Mouse (Mus musculus): ENCODE measurements around the gene Snx5. TPM values are rescaled to one million over a fixed set of nuclear protein-coding genes. Genes with fewer than 3 reads are reported as not detected.

Gene Snx5
- polyA plus RNA-seq, 1 experiment: 12.9 TPM

DNA sequence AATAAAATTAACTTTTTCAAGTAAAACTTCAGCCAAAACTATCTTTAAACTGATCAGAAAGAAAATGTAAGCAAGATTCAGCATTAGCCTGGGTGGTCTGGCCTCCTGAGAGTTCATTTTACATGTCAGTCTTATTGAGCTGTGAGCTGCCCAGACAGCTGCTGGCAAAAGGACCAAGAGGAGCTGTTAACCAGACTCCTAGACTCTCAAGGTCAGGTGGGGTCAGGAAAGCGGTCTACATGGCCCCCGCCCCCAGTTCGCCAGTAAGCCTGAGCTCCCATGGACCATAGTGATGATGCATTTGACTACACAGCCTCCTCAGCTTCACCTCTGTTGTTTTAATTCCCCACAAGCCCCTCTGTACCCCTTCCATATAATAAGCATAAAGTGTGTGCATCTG is 34.9 kb downstream of the Snx5 start:
- H3K4me3 ChIP-seq (ENCODE audit: control insufficient read depth, low read depth, low read length): no peak overlapping the region
- no peaks in the 10 kb centered on the region for H3K4me1 ChIP-seq (ENCODE audit: control insufficient read depth, insufficient read depth, low read length)
- H3K27ac ChIP-seq (ENCODE audit: control insufficient read depth, insufficient read depth, low read depth, low read length): no peak overlapping the region
- no peak for TF ChIP-seq CTCF (IDR thresholded peaks at IDR 0.05; ENCODE audit: control insufficient read depth, insufficient read depth, insufficient replicate concordance, low read depth, low read length)
- no peak for TF ChIP-seq POLR2A (IDR thresholded peaks at IDR 0.05; ENCODE audit: control insufficient read depth, low read depth, low read length)
- no peaks in the 10 kb centered on the region for H3K36me3 ChIP-seq (ENCODE audit: control insufficient read depth, insufficient read depth, low read length)
- no peaks in the 10 kb centered on the region for H3K27me3 ChIP-seq (ENCODE audit: control insufficient read depth, insufficient read depth, low read length)

DNA sequence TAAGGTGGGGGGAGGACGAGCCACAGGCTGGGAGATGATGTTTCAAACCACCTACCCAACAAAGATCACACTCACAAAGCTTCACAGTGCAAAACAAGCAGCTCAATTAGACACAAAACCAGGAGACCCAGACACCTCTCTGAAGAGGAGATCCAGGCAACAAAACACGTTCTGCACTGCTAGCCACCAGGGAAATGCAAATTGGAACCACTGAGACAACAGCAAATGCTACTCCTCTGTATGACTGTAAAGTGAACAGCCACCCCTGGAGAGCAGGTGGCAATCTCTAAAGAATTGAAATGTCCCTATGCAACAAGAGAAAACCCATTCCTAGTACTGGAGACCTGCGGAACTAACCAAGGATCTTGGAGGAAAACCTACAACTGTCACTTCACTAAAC is 37.2 kb downstream of the Snx5 start:
- H3K4me3 ChIP-seq (ENCODE audit: control insufficient read depth, low read depth, low read length): no peak overlapping the region
- no peak overlapping the region for H3K27ac ChIP-seq (ENCODE audit: control insufficient read depth, insufficient read depth, low read depth, low read length)
- TF ChIP-seq POLR2A (IDR thresholded peaks at IDR 0.05; ENCODE audit: control insufficient read depth, low read depth, low read length) (no peak), CTCF (IDR thresholded peaks at IDR 0.05; ENCODE audit: control insufficient read depth, insufficient read depth, insufficient replicate concordance, low read depth, low read length) (no peak)
- H3K36me3 ChIP-seq (ENCODE audit: control insufficient read depth, insufficient read depth, low read length): no peaks in the 10 kb centered on the region
- H3K4me1 ChIP-seq (ENCODE audit: control insufficient read depth, insufficient read depth, low read length): no peaks in the 10 kb centered on the region; the same call in 1 of the 2 replicates
- no peaks in the 10 kb centered on the region for H3K27me3 ChIP-seq (ENCODE audit: control insufficient read depth, insufficient read depth, low read length)

DNA sequence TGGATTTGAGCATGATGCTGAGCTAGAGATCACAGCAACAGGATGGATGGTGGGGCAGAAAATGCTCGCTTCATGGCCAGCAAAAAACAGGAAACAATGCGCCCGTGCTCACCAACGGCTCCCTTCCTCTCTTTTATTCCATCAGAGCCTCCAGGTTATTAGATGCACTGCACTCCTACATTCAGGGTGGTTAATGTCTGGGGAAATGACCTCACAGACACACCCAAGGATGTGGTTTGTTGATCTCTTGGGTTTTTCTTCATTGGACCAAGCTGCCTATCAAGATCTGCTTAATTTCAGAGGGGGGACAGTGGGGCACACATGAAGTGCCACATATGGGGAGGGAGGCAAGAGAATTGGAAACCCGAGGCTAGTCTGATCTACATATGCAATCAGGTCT is 39.6 kb downstream of the Snx5 start:
- TF ChIP-seq CTCF (IDR thresholded peaks at IDR 0.05; ENCODE audit: control insufficient read depth, insufficient read depth, insufficient replicate concordance, low read depth, low read length): no peak
- no peak for TF ChIP-seq POLR2A (IDR thresholded peaks at IDR 0.05; ENCODE audit: control insufficient read depth, low read depth, low read length)
- H3K27me3 ChIP-seq (ENCODE audit: control insufficient read depth, insufficient read depth, low read length): no peaks in the 10 kb centered on the region

DNA sequence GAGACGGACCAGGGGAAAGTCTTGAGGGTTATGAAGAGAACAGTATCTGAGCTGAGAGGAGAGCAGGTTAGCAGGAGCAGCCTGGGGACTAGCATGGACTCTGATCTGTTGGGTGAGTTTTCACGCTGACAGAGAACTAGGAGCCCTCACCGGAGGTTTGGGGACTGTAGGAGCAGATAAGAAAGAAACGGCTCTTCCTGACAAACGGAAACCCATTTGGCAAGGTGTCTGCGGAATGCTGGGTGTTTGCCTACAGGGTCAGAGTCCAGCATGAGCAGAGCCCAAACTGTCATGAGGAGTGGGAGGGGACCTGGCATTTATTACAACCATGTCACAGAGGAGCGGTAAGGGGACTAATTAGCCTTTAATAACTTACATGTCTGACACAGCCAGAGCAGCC is 40.2 kb downstream of the Snx5 start:
- Histone ChIP-seq H3K4me1 (ENCODE audit: control insufficient read depth, insufficient read depth, low read length) (no peaks in the 10 kb centered on the region; the same call in 1 of the 2 replicates), H3K27me3 (ENCODE audit: control insufficient read depth, insufficient read depth, low read length) (no peaks in the 10 kb centered on the region), H3K4me3 (ENCODE audit: control insufficient read depth, low read depth, low read length) (no peak overlapping the region), H3K27ac (ENCODE audit: control insufficient read depth, insufficient read depth, low read depth, low read length) (no peak overlapping the region), H3K36me3 (ENCODE audit: control insufficient read depth, insufficient read depth, low read length) (no peaks in the 10 kb centered on the region)
- TF ChIP-seq CTCF (IDR thresholded peaks at IDR 0.05; ENCODE audit: control insufficient read depth, insufficient read depth, insufficient replicate concordance, low read depth, low read length) (no peak), POLR2A (IDR thresholded peaks at IDR 0.05; ENCODE audit: control insufficient read depth, low read depth, low read length) (no peak)

More for the DNA sequence above, 39.6 kb downstream of the Snx5 start:
- H3K4me1 ChIP-seq (ENCODE audit: control insufficient read depth, insufficient read depth, low read length): no peaks in the 10 kb centered on the region; the same call in 1 of the 2 replicates
- H3K36me3 ChIP-seq (ENCODE audit: control insufficient read depth, insufficient read depth, low read length): no peaks in the 10 kb centered on the region
- H3K4me3 ChIP-seq (ENCODE audit: control insufficient read depth, low read depth, low read length): no peak overlapping the region
- H3K27ac ChIP-seq (ENCODE audit: control insufficient read depth, insufficient read depth, low read depth, low read length): no peak overlapping the region

DNA sequence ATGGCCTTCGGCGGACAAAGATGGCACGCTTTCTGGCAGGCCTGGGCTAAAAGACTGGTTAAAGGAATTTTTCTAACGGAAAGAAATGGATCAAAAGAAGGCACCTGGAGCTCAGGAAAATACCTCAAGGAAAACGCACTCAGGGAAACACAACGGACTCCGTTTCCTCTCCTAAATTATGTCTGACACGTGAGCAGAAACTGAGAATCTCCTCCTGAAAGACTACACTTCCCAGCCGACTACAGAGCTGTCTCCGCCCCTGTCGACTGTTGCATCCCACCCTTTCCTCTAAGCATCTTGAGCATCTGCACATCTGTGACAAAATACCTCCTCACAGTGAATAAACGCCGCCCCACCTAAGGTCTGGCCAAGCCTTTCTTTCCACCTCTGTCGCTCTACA is 41.1 kb downstream of the Snx5 start:
- no peaks in the 10 kb centered on the region for H3K36me3 ChIP-seq (ENCODE audit: control insufficient read depth, insufficient read depth, low read length)
- H3K4me3 ChIP-seq (ENCODE audit: control insufficient read depth, low read depth, low read length): no peak overlapping the region
- no peak for TF ChIP-seq CTCF (IDR thresholded peaks at IDR 0.05; ENCODE audit: control insufficient read depth, insufficient read depth, insufficient replicate concordance, low read depth, low read length)
- no peak for TF ChIP-seq POLR2A (IDR thresholded peaks at IDR 0.05; ENCODE audit: control insufficient read depth, low read depth, low read length)
- no peak overlapping the region for H3K27ac ChIP-seq (ENCODE audit: control insufficient read depth, insufficient read depth, low read depth, low read length)
- H3K4me1 ChIP-seq (ENCODE audit: control insufficient read depth, insufficient read depth, low read length): no peaks in the 10 kb centered on the region; the same call in 1 of the 2 replicates
- no peaks in the 10 kb centered on the region for H3K27me3 ChIP-seq (ENCODE audit: control insufficient read depth, insufficient read depth, low read length)

DNA sequence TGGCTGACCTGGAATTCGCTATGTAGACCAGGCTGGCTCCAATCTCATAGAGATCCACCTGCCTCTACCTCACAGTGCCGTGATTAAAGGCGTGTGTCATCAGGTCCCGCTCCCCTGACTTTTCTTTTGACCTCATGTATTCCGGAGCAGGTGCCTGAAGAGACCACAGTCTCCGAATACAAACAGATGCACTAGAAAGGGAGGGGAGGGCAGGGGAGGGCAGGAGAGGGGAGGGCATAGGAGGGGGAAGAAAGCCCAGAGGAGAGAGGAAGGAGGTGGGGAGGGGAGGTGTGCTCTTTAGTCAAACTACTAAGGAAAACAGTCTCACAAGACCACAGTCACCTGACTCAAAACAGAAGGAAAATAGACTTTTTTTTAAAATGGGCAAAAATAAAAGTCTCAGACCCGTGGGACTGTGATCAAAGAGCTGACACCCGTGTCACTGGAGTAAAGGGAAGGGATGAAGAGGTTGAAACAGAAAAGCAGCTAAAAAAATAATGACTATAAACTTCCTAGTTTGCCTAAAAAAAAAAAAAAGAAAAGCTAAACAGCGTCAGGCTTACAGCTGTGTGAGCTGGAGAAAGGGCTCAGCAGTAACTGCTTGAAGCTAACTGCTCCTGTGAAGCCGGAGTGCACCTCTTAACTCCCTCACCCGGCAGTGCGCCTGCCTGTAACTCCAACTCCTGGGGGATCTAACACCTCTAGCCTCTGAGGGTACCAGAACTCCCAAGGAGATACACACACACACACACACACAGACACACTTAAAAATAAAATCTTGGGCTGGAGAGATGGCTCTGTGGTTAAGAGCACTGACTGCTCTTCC is 42.0 kb downstream of the Snx5 start:
- no peaks in the 10 kb centered on the region; the same call in 1 of the 2 replicates for H3K4me1 ChIP-seq (ENCODE audit: control insufficient read depth, insufficient read depth, low read length)
- no peak overlapping the region for H3K4me3 ChIP-seq (ENCODE audit: control insufficient read depth, low read depth, low read length)
- no peaks in the 10 kb centered on the region for H3K36me3 ChIP-seq (ENCODE audit: control insufficient read depth, insufficient read depth, low read length)
- no peak for TF ChIP-seq CTCF (IDR thresholded peaks at IDR 0.05; ENCODE audit: control insufficient read depth, insufficient read depth, insufficient replicate concordance, low read depth, low read length)
- TF ChIP-seq POLR2A (IDR thresholded peaks at IDR 0.05; ENCODE audit: control insufficient read depth, low read depth, low read length): no peak
- no peak overlapping the region for H3K27ac ChIP-seq (ENCODE audit: control insufficient read depth, insufficient read depth, low read depth, low read length)
- no peaks in the 10 kb centered on the region for H3K27me3 ChIP-seq (ENCODE audit: control insufficient read depth, insufficient read depth, low read length)

DNA sequence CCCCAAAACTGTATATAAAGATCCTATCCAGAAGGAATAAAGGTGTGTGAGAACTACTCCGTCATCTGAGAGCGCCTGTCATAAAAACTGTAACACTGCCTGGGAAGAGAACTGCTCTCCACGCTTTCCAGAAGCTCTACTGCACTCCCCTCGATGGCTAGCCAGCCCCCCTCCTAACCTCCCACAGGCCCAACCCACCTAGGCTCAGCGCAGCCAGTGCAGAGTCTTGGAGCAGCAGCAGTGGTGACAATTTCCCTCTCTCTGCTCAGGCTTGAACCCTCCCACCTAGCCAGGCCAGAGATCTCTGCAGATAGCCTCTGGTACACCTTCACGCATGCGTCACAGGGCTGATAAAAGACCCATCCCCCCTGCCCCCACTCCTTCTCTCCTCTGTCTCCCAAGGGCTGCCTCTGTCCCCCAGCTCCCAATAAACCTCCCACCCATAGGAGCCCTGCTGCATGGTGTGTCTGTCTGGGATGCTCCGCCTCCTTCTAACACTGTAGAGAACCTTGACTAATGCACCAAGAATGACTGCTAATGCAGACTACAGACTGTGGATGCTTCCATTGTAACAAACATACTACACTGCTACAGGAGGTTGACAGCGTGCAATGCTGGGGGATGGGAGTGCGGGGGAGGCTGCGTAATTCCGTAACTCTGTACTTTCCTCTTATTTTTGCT is 43.7 kb downstream of the Snx5 start:
- TF ChIP-seq CTCF (IDR thresholded peaks at IDR 0.05; ENCODE audit: control insufficient read depth, insufficient read depth, insufficient replicate concordance, low read depth, low read length) (no peak), POLR2A (IDR thresholded peaks at IDR 0.05; ENCODE audit: control insufficient read depth, low read depth, low read length) (no peak)
- H3K4me3 ChIP-seq (ENCODE audit: control insufficient read depth, low read depth, low read length): no peak overlapping the region
- no peaks in the 10 kb centered on the region for H3K27me3 ChIP-seq (ENCODE audit: control insufficient read depth, insufficient read depth, low read length)
- H3K27ac ChIP-seq (ENCODE audit: control insufficient read depth, insufficient read depth, low read depth, low read length): no peak overlapping the region
- no peaks in the 10 kb centered on the region for H3K36me3 ChIP-seq (ENCODE audit: control insufficient read depth, insufficient read depth, low read length)
- H3K4me1 ChIP-seq (ENCODE audit: control insufficient read depth, insufficient read depth, low read length): no peaks in the 10 kb centered on the region; the same call in 1 of the 2 replicates
